Mouse (Mus musculus): ENCODE results near the gene Pdzd2. TPM values are rescaled to one million over a fixed set of nuclear protein-coding genes. Genes with fewer than 3 reads are reported as not detected.

The Pdzd2 gene
- total RNA-seq, 2 experiments from 2014 or later, result 26.2 to 44.2 TPM

GRCm38 (mm10) chr15:12351470-12351869 is 388.3 kb downstream of the Pdzd2 start:
- DNase-seq, result no peak

- DNase-seq, result no peak
Observed at GRCm38 (mm10) chr15:12349840-12350239, 389.9 kb downstream of the Pdzd2 start.

- no peak for DNase-seq
Observed at GRCm38 (mm10) chr15:12348950-12349349, 390.8 kb downstream of the Pdzd2 start.

- DNase-seq, result no peak
Observed at GRCm38 (mm10) chr15:12346916-12347315, 392.8 kb downstream of the Pdzd2 start.

GRCm38 (mm10) chr15:12341401-12341758 is 398.3 kb downstream of the Pdzd2 start:
- DNase-seq, result no peak

GRCm38 (mm10) chr15:12340536-12341400 is 399.0 kb downstream of the Pdzd2 start:
- DNase-seq, result no peak

- no peak for DNase-seq
Observed at GRCm38 (mm10) chr15:12337779-12338137, 402.0 kb downstream of the Pdzd2 start.

- DNase-seq, result no peak
Observed at GRCm38 (mm10) chr15:12337030-12337778, 402.5 kb downstream of the Pdzd2 start.

- no peak for DNase-seq
Observed at GRCm38 (mm10) chr15:12334381-12334780, 405.3 kb downstream of the Pdzd2 start.

- DNase-seq, result no peak
Observed at GRCm38 (mm10) chr15:12331300-12331699, 408.4 kb downstream of the Pdzd2 start.

GRCm38 (mm10) chr15:12330892-12331291 is 408.8 kb downstream of the Pdzd2 start:
- no peak for DNase-seq

- no peak for DNase-seq
Observed at GRCm38 (mm10) chr15:12330389-12330788, 409.3 kb downstream of the Pdzd2 start.

- DNase-seq, result no peak
Observed at GRCm38 (mm10) chr15:12324326-12324725, 415.4 kb downstream of the Pdzd2 start.

GRCm38 (mm10) chr15:12322676-12323402 is 416.9 kb downstream of the Pdzd2 start:
- no peak for DNase-seq

GRCm38 (mm10) chr15:12321788-12322621 is 417.7 kb downstream of the Pdzd2 start, which contains the start of gene 1810049J17Rik:
Gene 1810049J17Rik, minus strand, starts transcription at chr15:12321899.
- DNase-seq, result peak; percentile 71

- DNase-seq, result peak; percentile 98
Observed at GRCm38 (mm10) chr15:12321091-12321787, 418.5 kb downstream of the Pdzd2 start, which contains the start of gene Golph3. Gene Golph3, plus strand, starts transcription at chr15:12321450.

GRCm38 (mm10) chr15:12320441-12321090 is 419.2 kb downstream of the Pdzd2 start:
- DNase-seq, result no peak

GRCm38 (mm10) chr15:12319889-12320288 is 419.8 kb downstream of the Pdzd2 start:
- no peak for DNase-seq

GRCm38 (mm10) chr15:12318451-12318850 is 421.3 kb downstream of the Pdzd2 start:
- DNase-seq, result no peak

GRCm38 (mm10) chr15:12317290-12317689 is 422.4 kb downstream of the Pdzd2 start:
- no peak for DNase-seq
